Mouse (Mus musculus) brain, embryonic 14.5 days (tissue): ENCODE data around the gene Samd4.

Experiments
- CTCF ChIP-seq: fragments of 200-500 bp; IDR thresholded peaks from 2 replicates; pipeline ENCODE4 v1.5.1; 2012; ENCODE audit warnings: inconsistent platforms, mild to moderate bottlenecking, moderate library complexity, borderline replicate concordance; ENCODE audit not compliant: insufficient read depth, insufficient read length; ENCODE audit errors: extremely low read depth
- POLR2A ChIP-seq: fragments of 200-500 bp; IDR thresholded peaks from 2 replicates; pipeline ENCODE4 v1.6.1; 2012; ENCODE audit warnings: mild to moderate bottlenecking, inconsistent platforms, borderline replicate concordance; ENCODE audit not compliant: poor library complexity, insufficient read depth, insufficient read length, severe bottlenecking; ENCODE audit errors: extremely low read depth

DNA sequence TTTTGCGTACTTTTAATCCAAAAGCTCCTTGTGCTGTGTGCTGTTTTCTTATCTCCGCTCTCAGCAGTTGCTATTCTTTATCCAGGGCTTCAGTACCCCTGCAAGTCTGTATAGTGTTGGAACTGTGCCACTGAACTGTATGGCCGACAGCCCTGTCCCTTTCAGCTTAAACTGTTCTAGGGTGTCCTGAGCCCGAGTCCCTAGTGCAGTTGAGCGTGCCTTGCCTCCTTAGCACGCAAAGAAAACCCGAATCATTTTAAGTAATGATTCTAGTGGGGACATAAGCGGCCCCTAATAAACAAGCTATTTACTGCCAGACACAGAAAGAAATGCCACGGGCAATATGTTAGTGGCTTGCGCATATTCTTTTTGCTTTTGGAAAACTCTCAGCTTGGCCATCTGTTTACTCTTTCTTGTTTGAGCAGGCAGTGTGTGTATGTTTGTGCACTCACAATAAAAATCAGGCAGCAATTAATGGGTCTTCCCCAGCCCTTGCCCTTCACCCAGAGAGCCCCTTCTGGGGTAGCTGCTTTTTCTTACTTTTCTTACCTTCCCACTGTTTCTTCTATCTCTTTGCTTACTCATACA is 63.3 kb downstream of the Samd4 start:
- no peak for TF ChIP-seq CTCF
- no peak for TF ChIP-seq POLR2A
